Mouse (Mus musculus) spleen, postnatal 14 days (tissue): ENCODE data around the gene Syt7.

Source experiments
- DNase-seq, 2 experiments: peaks; one replicate each; pipeline ENCODE4 v3.0.0; 2021 to 2022; ENCODE audit warnings: low spot score in 2 of 2

Syt7 gene

GRCm38 (mm10) chr19:10458096-10458495, 69.2 kb downstream of the Syt7 start:
- DNase-seq: no peak

DNA sequence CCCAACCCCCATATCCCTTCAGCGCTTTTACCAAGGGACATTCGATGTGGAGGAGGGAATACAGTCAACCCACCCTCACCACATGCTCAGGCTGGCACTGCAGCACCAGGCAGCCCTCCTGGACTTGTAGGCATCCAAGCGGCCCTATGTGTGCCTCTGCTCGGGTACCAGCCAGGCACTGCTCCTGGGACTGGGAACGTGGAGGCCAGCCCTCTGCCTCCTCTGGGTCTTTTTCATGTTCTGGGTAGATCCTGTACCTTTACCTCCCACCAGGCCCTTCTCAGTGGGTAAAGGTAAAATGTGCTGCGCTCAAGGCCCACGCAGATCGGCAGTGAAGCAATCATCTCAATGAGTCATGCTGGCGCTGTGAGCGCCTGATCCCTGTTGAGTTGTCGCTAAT, 71.0 kb downstream of the Syt7 start:
- no peak for DNase-seq

GRCm38 (mm10) chr19:10461584-10461983, 72.7 kb downstream of the Syt7 start:
- DNase-seq: no peak

- no peak for DNase-seq
Measured at GRCm38 (mm10) chr19:10464427-10464826, 75.5 kb downstream of the Syt7 start.

- no peak for DNase-seq
Measured at GRCm38 (mm10) chr19:10469171-10469658, 80.3 kb downstream of the Syt7 start.

GRCm38 (mm10) chr19:10472958-10473357, 84.1 kb downstream of the Syt7 start:
- DNase-seq: no peak

DNA sequence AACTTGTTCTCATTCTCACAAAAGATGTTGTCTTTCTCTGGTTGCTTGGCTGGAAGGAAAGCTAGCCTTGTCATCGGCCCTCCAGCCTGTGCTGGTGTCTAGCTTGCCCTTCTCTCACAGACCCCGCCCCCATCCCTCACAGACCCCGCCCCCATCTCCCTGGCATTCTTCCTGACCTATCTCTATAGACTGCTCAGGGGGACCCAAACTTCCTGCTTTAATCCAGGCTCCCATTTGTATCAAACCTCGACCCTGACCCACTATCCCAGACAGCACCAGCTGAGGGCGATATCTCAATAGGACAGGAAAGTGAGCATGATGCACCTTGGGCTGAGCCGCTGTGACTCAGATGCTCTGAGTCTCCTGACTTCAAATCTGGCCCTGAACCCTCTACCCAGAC, 84.9 kb downstream of the Syt7 start:
- DNase-seq: no peak

DNA sequence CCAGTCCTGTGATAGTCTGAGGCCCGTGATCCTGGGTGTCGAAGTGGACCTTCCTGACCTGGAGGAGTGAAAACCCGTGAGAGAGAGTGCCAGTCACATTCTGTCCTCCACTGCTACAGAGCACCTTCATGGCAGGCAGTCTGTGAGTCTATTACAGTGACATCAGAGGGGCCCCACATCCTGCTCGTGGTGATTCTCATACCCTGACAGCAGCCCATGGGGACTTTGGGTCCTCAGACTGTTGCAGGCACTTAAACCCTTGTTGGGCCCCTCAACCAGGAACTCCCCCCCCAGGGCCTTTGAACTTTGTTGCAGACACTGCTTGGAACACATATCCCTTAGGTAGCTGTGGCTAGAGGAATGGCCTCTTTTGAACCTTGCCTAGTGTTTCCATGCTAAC, 90.7 kb downstream of the Syt7 start:
- no peak for DNase-seq

DNA sequence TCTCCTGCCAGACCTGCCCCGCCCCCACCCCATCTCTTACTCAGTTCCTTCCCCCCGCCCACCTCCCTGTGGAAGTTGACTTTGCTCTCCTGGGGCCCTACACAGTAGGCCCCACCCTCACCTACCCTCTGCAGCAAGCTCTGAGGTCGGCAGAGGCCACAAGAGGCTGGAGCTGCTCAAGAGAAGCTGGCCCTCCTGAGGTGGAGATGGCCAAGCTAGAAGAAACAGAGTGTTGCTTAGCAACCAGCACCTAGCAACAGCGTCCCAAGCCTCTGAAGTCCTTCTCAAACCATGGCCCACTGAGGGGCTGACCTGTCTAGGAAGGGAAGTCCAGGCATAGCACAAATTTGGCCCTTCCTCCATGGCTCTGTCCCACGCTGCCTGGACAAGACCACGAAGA, 93.8 kb downstream of the Syt7 start, which contains the start of gene Ppp1r32:
TSS of gene Ppp1r32 (minus strand) at position 226 of the 400 bp plus-strand sequence.
- DNase-seq: no peak

DNA sequence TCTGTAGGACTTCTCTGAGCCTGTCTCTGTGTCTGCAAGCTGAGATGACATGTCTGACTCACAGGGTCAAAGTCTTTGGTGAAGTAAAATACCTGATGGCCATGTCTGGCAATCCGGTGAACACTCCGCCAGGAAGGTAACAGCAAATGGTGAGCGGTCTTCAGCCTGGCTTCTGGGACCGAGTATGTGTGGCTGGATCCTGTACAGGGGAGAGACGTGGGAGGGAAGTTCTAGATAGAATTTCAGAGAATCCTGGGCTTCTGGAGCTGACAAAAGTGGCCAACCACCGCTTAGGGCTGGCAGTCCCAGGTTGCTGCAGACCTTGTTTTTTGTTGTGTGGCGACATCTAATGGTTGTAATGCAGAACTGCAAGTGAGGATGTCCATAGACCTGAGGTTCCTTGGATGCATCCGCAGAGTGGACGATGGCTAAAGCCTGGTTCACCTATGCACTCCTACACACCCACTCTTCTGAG, 97.4 kb downstream of the Syt7 start:
- DNase-seq: peak in 1 of 2 experiments; percentile 28

DNA sequence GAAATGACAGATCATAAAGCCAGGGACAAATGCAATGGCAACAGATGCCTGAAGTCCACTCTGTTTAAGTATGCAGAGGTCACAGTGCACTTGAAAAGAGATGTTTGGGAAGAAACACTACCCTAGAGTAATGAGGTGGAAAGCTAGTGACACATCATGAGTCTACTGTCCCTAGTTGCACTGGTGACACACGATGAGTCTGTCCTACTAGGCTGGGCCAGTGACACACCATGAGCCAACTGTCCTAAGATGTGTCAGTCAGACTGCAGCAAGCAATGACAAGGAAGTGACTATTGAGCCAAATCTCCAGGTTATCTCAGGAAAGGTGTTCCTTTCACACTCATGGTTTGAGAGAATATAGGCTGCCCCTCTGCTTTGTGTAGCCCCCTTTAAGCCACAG, 106.8 kb downstream of the Syt7 start:
- DNase-seq: no peak

DNA sequence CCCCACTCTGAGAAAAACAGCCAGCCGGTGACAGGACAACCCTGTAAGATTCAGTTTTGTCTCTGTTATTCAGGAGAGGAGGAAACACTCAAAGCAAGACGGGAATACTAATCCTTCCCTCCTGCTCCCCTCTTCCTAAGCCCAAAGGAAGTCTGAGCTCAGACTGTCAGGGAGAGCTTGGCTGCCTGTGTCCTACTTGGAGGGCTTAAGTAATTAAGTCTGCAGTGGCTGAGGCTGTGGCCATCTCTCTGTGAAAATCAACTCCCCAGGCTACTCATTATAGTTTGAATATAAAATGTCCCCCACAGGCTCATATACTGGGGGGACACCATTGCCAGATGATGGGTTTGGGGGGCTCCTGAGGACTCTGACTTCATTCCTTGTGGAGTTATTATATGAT, 108.1 kb downstream of the Syt7 start:
- no peak for DNase-seq

DNA sequence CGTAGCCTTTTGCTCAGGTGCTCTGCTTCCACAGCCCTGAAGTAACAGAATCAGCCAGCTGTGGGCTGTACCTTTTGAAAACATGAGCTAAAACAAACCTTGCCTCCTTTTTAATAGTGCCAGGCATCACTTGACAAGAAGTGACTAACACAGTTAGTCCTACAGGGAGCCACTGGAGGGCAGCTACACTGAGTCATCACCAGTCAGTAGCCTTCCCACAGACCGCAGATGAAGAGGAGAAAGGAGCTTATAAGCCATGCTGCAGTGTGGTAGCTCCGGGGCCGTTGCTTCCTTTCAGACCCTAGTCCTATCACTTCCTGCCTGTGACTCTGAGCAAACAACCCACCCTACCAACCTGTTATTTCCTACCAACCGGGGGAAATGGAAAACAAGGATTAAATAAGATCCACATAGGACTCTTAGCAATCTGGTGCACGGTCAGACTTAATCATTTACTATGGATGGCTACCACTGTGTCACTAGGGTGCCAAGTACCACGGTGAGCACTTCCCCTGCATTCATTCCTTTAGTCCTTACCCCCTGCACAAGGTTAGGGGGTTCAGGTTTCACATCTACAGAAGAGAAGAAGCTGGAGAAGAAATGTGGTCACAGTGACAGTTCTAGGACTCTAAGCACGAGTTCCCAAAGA, 108.7 kb downstream of the Syt7 start:
- DNase-seq: no peak

DNA sequence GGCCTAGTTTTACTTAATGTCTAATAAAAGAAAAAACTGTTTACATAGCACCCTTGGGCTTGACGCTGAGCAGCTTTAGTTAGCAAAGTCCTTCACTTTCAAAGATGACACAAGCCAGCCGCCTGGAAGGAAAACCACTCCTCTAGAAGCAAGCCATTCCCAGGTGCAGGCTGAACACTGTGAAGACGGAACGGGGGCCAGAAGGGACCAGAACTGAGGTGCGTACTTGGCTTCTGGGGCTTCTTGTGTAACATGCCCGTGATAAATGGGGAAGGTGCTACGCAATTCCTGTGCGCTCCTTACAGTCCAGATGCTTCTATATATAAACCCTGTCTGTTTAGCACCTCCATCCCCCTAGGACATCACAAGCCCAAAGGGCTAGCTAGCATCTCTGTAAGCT, 111.7 kb downstream of the Syt7 start:
- DNase-seq: no peak

- DNase-seq: peak in 1 of 2 experiments; percentile 43
Measured at GRCm38 (mm10) chr19:10502571-10502970, 113.7 kb downstream of the Syt7 start.
